Mouse (Mus musculus) liver, embryonic 11.5 days (tissue): ENCODE data around the gene Lrp5. TPM values are rescaled to one million over a fixed set of nuclear protein-coding genes. Genes with fewer than 3 reads are reported as not detected.
"Not testable (repeated sequence)": the region's sequence is repeated elsewhere in the genome, so short reads cannot be mapped to it uniquely, and the experiment has no call there.

Experiments used
- ATAC-seq: fragments of 200-750 bp; cut with Nextera tagmentation; replicated peaks from 2 replicates; pipeline ENCODE4 v1.8.0; 2017; ENCODE audit warnings: moderate number of reproducible peaks, mild to moderate bottlenecking, moderate TSS enrichment, moderate library complexity; ENCODE audit not compliant: low FRiP score
- DNase-seq: peaks from one replicate; pipeline ENCODE4 v3.0.0-alpha.2; 2017; ENCODE audit warnings: low spot score
- H3K27ac ChIP-seq: fragments of 300-500 bp; sonication (generic); 2 replicates; pipeline ENCODE4 v1.5.1; 2014; ENCODE audit warnings: mild to moderate bottlenecking, low read depth, low read length, control low read depth
- H3K27me3 ChIP-seq: fragments of 300-500 bp; sonication (generic); replicated peaks from 2 replicates; pipeline ENCODE4 v1.6.1; 2014; ENCODE audit warnings: low read length, mixed read lengths; ENCODE audit not compliant: control insufficient read depth, insufficient read depth
- H3K36me3 ChIP-seq: fragments of 300-500 bp; sonication (generic); 2 replicates; pipeline ENCODE4 v1.6.1; 2014; ENCODE audit warnings: mild to moderate bottlenecking, low read length, moderate library complexity, mixed read lengths; ENCODE audit not compliant: control insufficient read depth, insufficient read depth
- H3K4me1 ChIP-seq: fragments of 300-500 bp; sonication (generic); replicated peaks from 2 replicates; pipeline ENCODE4 v1.6.1; 2014; ENCODE audit warnings: low read length, mixed read lengths; ENCODE audit not compliant: control insufficient read depth, insufficient read depth
- H3K4me2 ChIP-seq: fragments of 300-500 bp; sonication (generic); 2 replicates; pipeline ENCODE4 v1.6.1; 2014; ENCODE audit warnings: mild to moderate bottlenecking, control low read depth, moderate library complexity
- H3K4me3 ChIP-seq: fragments of 300-500 bp; sonication (generic); 2 replicates; pipeline ENCODE4 v1.5.1; 2014; ENCODE audit warnings: low read depth, low read length, control low read depth
- H3K9ac ChIP-seq: fragments of 300-500 bp; sonication (generic); 2 replicates; pipeline ENCODE4 v1.6.1; 2014; ENCODE audit warnings: low read depth, low read length, control low read depth
- H3K9me3 ChIP-seq: fragments of 300-500 bp; sonication (generic); 2 replicates; pipeline ENCODE4 v1.6.1; 2016; ENCODE audit warnings: low read length, inconsistent platforms, mixed read lengths; ENCODE audit not compliant: control insufficient read depth
- WGBS: fragments of 180-500 bp; shearing (Covaris S2); extraction: QIAGEN DNeasy Blood & Tissue Kit; methylation state at CpG from one replicate; pipeline ENCODE4 v1.1.7; 2014; 5-methylcytosine and 5-hydroxymethylcytosine counted together
- polyA plus RNA-seq: library from polyadenylated mRNA; unstranded; fragments of >200 nt; fragmentation: Nextera tagmentation; extraction: Ambion mirVana; gene quantifications from 2 replicates; pipeline ENCODE4 v1.2.1, GENCODE M21; 2014

Lrp5 gene
- polyA plus RNA-seq, 1 experiment from 2014 or later: 6.3 TPM

DNA sequence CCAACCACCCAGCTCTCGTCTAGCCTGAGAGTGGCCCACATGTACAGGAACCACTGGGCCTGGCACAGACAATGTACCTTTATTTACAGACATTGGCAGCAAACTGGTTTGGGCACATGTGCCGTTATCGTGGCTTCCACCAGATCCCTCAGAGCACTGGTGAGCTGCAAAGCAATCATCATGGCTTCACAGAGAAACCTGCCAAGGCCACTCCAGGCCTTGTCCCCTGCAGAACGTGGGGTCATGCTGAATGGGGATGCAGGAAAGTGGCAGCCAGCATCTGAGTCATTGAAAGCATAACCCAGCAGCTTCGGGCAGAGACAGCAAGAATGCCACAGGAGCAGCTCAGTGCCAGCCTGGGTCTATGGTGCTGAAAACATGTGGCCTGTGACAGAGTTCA, 92.0 kb downstream of the Lrp5 start:
- H3K4me2 ChIP-seq: no peak overlapping the region
- 91% methylated on average over 5 of the region's 5 CpGs for WGBS

DNA sequence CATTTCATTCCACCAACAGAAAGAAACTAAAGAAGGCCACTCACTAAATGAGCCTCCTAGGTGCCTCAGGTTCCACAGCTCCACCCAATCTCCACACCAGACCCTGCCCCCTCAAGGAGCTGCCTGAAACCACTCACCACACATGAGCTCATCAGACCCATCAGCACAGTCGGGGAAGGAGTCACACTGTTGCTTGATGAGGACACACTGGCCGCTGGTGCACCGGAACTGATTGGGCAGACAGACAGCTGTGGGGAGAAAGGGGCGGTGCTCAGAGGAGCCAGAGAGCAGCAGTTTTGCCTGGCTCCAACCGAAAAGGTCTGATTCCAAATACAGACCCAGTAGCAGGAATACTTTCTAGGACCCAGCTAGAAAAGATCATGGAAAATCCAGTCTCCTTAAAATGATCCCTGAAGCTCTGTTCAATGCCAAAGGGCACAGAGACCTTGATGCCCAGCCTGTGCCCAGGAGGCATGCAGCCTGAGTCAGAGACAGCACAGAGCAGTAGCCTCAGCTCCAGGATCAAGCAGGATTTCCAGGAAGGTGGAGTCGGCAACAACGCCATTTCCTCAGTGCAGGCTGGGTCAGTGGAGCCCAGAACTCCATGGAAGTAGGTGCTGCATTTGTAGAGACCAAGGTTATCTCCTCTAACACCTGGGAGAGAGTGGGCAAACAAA, 92.8 kb downstream of the Lrp5 start:
- Histone ChIP-seq H3K36me3 (peaks cover 49% of the 10 kb centered on the region), H3K4me1 (peaks cover 12% of the 10 kb centered on the region), H3K27me3 (no peaks in the 10 kb centered on the region), H3K9me3 (no peaks in the 10 kb centered on the region), H3K4me2 (no peak overlapping the region), H3K9ac (no peak overlapping the region), H3K27ac (no peak overlapping the region), H3K4me3 (no peak overlapping the region)
- WGBS: 83% methylated on average over 7 of the region's 7 CpGs
- no peak for ATAC-seq
- DNase-seq: no peak

More for the DNA sequence above, 92.0 kb downstream of the Lrp5 start:
- H3K27me3 ChIP-seq: no peaks in the 10 kb centered on the region
- peaks cover 10% of the 10 kb centered on the region for H3K4me1 ChIP-seq
- no peak overlapping the region for H3K4me3 ChIP-seq
- H3K36me3 ChIP-seq: peaks cover 50% of the 10 kb centered on the region
- ATAC-seq (no peak), DNase-seq (no peak)
- no peak overlapping the region for H3K9ac ChIP-seq
- no peaks in the 10 kb centered on the region for H3K9me3 ChIP-seq
- no peak overlapping the region for H3K27ac ChIP-seq

DNA sequence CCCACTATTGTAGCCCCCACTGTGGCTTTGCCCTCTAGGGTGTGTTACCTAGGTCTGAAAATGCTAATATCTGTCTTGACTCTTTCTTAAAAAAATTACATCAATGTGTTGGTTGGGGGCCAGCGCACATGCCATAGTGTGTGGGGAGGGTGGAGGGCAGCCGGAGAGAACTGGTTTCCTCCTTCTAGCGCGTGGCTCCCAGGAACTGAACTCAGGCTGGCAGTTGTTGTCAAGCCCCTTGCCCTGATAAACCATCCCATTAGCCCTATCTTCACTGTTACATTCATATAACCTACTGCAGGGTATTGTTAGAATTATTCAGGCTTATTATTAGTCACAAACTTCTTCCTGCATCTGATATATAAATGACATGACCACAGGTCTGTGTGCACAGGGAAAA, 96.4 kb downstream of the Lrp5 start:
- H3K27ac ChIP-seq: peak overlapping the region; percentile 74
- 57% methylated on average over 4 of the region's 4 CpGs for WGBS
- no peaks in the 10 kb centered on the region for H3K9me3 ChIP-seq
- DNase-seq: peak; percentile 42
- H3K4me1 ChIP-seq: peaks cover 12% of the 10 kb centered on the region
- no peaks in the 10 kb centered on the region for H3K27me3 ChIP-seq
- 0 out of 2 replicates have a peak overlapping the region, but pooled peaks have one; percentile 38 for H3K9ac ChIP-seq
- peak overlapping the region; percentile 31; the same call in 1 of the 2 replicates for H3K4me2 ChIP-seq
- no peak overlapping the region for H3K4me3 ChIP-seq
- peak; percentile 64 for ATAC-seq
- peaks cover 35% of the 10 kb centered on the region; the same call in 1 of the 2 replicates for H3K36me3 ChIP-seq

DNA sequence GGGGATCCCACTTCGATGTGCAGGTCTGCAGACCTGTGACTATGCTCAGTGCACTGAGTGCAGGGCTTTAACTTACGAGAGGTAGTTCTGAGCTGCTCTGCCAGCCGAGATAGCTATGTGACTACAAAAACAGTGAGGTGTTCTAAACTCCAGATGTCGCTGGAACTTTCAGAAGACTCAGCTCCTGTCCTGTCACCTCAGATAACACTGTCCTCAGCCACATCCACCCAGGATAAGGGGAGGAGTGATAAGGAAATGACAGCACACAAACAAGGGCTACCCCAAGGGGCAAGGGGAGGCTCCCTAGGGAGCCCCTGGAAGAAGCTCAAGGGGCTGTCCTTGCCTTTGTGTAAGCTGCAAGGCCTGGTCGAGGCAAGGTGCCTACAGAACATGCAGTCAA, 96.8 kb downstream of the Lrp5 start:
- H3K27me3 ChIP-seq: no peaks in the 10 kb centered on the region
- DNase-seq (no peak), ATAC-seq (peak; percentile 90)
- H3K36me3 ChIP-seq: peaks cover 31% of the 10 kb centered on the region; the same call in 1 of the 2 replicates
- H3K4me3 ChIP-seq: no peak overlapping the region
- no peaks in the 10 kb centered on the region for H3K9me3 ChIP-seq
- H3K9ac ChIP-seq: 0 out of 2 replicates have a peak overlapping the region, but pooled peaks have one; percentile 38
- H3K4me2 ChIP-seq: peak overlapping the region; percentile 31
- peaks cover 12% of the 10 kb centered on the region for H3K4me1 ChIP-seq
- WGBS: 48% methylated on average over 5 of the region's 5 CpGs
- H3K27ac ChIP-seq: peak overlapping the region; percentile 74

DNA sequence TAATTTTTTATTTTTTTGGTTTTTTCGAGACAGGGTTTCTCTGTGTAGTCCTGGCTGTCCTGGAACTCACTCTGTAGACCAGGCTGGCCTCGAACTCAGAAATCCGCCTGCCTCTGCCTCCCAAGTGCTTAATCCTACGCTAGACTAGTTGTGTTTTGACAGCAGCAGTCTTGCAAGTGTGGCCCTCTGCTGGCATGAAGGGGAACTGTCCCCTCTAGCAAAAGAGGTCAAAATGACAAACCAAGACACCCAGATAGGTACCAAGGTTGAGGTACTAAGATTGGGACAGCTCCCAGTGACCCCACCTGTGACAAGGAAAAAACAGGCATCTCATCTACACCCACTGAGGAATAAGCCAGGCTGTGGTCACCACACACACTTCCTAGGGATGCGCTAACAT, 98.6 kb downstream of the Lrp5 start:
- ATAC-seq, DNase-seq, H3K27ac ChIP-seq, H3K9ac ChIP-seq, H3K4me2 ChIP-seq, H3K4me3 ChIP-seq, H3K9me3 ChIP-seq, H3K27me3 ChIP-seq: not testable (repeated sequence)
- 88% methylated on average over 5 of the region's 5 CpGs for WGBS
- Histone ChIP-seq H3K4me1 (peaks cover 12% of the 10 kb centered on the region), H3K36me3 (peaks cover 20% of the 10 kb centered on the region; the same call in 1 of the 2 replicates)

DNA sequence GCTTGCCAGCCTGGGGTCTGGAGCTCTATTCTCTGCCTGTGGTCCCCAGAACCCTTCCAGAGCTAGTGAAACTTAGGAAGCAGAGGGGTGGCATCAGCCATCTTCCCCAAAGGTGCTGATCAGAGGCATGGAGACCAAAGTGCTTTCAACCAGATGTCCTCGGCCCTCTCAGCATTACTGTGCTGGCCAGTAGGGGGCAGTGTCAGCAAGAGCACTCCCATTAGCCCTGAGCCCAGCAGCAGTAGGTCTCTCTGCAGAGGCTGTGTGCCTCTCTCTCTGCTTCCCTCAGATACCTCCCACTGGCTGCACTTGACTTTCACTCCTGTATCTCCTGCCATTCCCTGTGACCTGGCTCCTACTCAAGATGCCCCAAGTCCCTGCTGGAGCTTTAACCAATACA, 99.8 kb downstream of the Lrp5 start:
- H3K27me3 ChIP-seq: no peaks in the 10 kb centered on the region
- no peaks in the 10 kb centered on the region for H3K9me3 ChIP-seq
- no peak overlapping the region for H3K9ac ChIP-seq
- 33% methylated on average over 1 of the region's 1 CpGs for WGBS
- H3K4me1 ChIP-seq: peaks cover 12% of the 10 kb centered on the region
- no peak overlapping the region for H3K4me3 ChIP-seq
- H3K4me2 ChIP-seq: no peak overlapping the region
- peak; percentile 44 for DNase-seq
- ATAC-seq: no peak
- no peak overlapping the region for H3K27ac ChIP-seq
- peaks cover 20% of the 10 kb centered on the region; the same call in 1 of the 2 replicates for H3K36me3 ChIP-seq

DNA sequence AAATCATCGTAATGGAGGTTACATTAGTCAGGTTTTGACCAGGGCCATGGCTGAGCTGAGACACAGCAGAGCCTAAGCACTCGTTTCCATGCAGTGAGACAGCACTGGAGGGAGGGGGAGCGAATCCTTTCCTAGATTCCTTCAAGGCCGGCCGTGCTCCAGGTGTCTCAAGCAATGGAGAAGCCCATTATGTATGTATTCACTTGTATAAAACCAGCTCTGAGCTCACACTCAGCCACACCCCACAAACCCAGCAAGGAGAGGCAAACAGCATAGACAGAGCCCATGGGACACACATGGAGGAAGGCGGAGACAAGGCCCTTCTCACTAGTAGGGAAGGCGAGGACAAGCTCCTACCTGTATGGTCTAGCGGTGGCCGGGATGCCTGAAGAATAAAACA, 100.3 kb downstream of the Lrp5 start:
- Histone ChIP-seq H3K9ac (no peak overlapping the region), H3K4me2 (no peak overlapping the region), H3K4me1 (peaks cover 12% of the 10 kb centered on the region), H3K9me3 (no peaks in the 10 kb centered on the region), H3K27me3 (no peaks in the 10 kb centered on the region), H3K36me3 (peaks cover 20% of the 10 kb centered on the region; the same call in 1 of the 2 replicates), H3K27ac (no peak overlapping the region), H3K4me3 (no peak overlapping the region)
- ATAC-seq (no peak), DNase-seq (no peak)
- 90% methylated on average over 9 of the region's 9 CpGs for WGBS

DNA sequence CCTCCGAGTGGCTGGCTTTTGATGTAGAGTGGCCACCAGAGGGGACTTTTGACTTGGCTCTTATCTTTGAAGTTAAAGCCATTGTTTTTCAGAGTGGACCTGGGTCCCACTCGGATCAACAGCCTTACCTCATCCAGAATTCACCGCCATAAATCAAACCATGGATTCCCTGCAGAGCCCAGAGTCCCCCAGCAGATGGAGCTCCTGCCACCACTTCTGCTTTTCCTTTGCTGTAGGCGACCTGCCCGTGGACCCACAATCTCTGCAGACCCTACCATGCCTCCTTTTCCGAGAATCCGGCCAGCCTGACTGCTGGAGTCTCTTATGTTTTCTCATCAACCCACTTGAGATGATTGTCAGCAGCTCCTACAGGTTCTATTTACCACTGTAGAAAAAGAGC, 105.0 kb downstream of the Lrp5 start:
- ATAC-seq (no peak), DNase-seq (no peak)
- H3K27ac ChIP-seq: no peak overlapping the region
- no peaks in the 10 kb centered on the region for H3K27me3 ChIP-seq
- no peaks in the 10 kb centered on the region for H3K9me3 ChIP-seq
- H3K36me3 ChIP-seq: peaks cover 2% of the 10 kb centered on the region; the same call in 1 of the 2 replicates
- 27% methylated on average over 7 of the region's 7 CpGs for WGBS
- H3K4me1 ChIP-seq: peaks cover 18% of the 10 kb centered on the region
- H3K4me2 ChIP-seq: no peak overlapping the region
- no peak overlapping the region for H3K9ac ChIP-seq
- no peak overlapping the region for H3K4me3 ChIP-seq

DNA sequence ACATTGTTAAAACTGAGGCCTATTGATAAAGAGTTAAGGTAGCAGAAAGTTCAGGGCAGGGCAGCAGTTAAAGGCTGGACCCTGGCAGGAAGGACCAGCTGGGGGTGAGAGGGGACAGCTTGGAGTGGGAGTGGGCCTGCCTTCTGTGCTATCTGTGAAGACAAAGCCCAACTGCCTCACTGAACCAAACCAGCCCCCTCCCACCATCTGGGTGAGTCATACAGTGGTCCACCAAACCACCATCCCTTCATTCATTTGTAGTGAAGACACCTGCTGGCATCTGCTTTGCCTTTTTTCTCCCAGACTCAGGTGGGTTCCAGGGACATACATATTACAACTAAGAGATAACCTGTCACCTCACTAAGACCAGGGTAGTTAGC, 108.5 kb downstream of the Lrp5 start:
- H3K9ac ChIP-seq: no peak overlapping the region
- H3K27me3 ChIP-seq: no peaks in the 10 kb centered on the region
- peaks cover 29% of the 10 kb centered on the region for H3K4me1 ChIP-seq
- H3K4me3 ChIP-seq: no peak overlapping the region
- no peak for DNase-seq
- no peaks in the 10 kb centered on the region for H3K9me3 ChIP-seq
- ATAC-seq: no peak
- H3K27ac ChIP-seq: no peak overlapping the region
- H3K4me2 ChIP-seq: no peak overlapping the region
- no peaks in the 10 kb centered on the region for H3K36me3 ChIP-seq
